Mouse (Mus musculus): ENCODE measurements around the gene Elmsan1. TPM values are rescaled to one million over a fixed set of nuclear protein-coding genes. Genes with fewer than 3 reads are reported as not detected.

The Elmsan1 gene
- polyA plus RNA-seq, 1 experiment from 2014 or later = 2.8 TPM

GRCm38 (mm10) chr12:84226117-84226840 is 7.6 kb upstream of the Elmsan1 start:
- ATAC-seq = no peak
- TF ChIP-seq CTCF (IDR thresholded peaks at IDR 0.05; ENCODE audit: low read depth) (no peak), EP300 (IDR thresholded peaks at IDR 0.05; ENCODE audit: low read depth) (no peak)
- 70% methylated on average over 9 of the region's 9 CpGs for WGBS (ENCODE audit: insufficient replicate concordance)

GRCm38 (mm10) chr12:84222405-84222961 is 3.8 kb upstream of the Elmsan1 start:
- no peaks in the 10 kb centered on the region for H3K27me3 ChIP-seq (ENCODE audit: insufficient read depth, low read length)
- H3K27ac ChIP-seq (ENCODE audit: low read depth) = 0 out of 2 replicates have a peak overlapping the region, but pooled peaks have one; percentile 25
- no peaks in the 10 kb centered on the region for H3K9me3 ChIP-seq (ENCODE audit: low read length)
- DNase-seq (peak; percentile 66), ATAC-seq (0 out of 2 replicates have a peak, but pooled peaks have one; percentile 17)
- peaks cover 24% of the 10 kb centered on the region for H3K4me1 ChIP-seq (ENCODE audit: insufficient read depth)
- H3K4me3 ChIP-seq (ENCODE audit: low read depth, low read length) = peak overlapping the region; percentile 36
- peak overlapping the region; percentile 63 for H3K4me2 ChIP-seq (ENCODE audit: low read depth, low read length)
- TF ChIP-seq CTCF (IDR thresholded peaks at IDR 0.05; ENCODE audit: low read depth) (no peak), EP300 (IDR thresholded peaks at IDR 0.05; ENCODE audit: low read depth) (no peak)
- WGBS (ENCODE audit: insufficient replicate concordance) = 6% methylated on average over 17 of the region's 17 CpGs
- H3K9ac ChIP-seq (replicated peaks) = 0 out of 2 replicates have a peak overlapping the region, but pooled peaks have one; percentile 23
- H3K36me3 ChIP-seq (replicated peaks; ENCODE audit: insufficient read depth, low read length) = no peaks in the 10 kb centered on the region

More at GRCm38 (mm10) chr12:84226117-84226840, 7.6 kb upstream of the Elmsan1 start:
- Histone ChIP-seq H3K9me3 (ENCODE audit: low read length) (no peaks in the 10 kb centered on the region), H3K4me3 (ENCODE audit: low read depth, low read length) (no peak overlapping the region), H3K4me1 (ENCODE audit: insufficient read depth) (peaks cover 11% of the 10 kb centered on the region), H3K36me3 (replicated peaks; ENCODE audit: insufficient read depth, low read length) (no peaks in the 10 kb centered on the region), H3K9ac (replicated peaks) (no peak overlapping the region; the same call in 1 of the 2 replicates), H3K27me3 (ENCODE audit: insufficient read depth, low read length) (no peaks in the 10 kb centered on the region), H3K27ac (ENCODE audit: low read depth) (peak overlapping the region; percentile 60), H3K4me2 (ENCODE audit: low read depth, low read length) (no peak overlapping the region)
- DNase-seq = peak; percentile 29

GRCm38 (mm10) chr12:84220951-84221891 is 2.5 kb upstream of the Elmsan1 start:
- DNase-seq = peak; percentile 24
- peaks cover 36% of the 10 kb centered on the region for H3K4me1 ChIP-seq (ENCODE audit: insufficient read depth)
- no peak for ATAC-seq

GRCm38 (mm10) chr12:84220515-84220914 is 1.8 kb upstream of the Elmsan1 start:
- no peak for DNase-seq
- no peak for ATAC-seq
- TF ChIP-seq EP300 (IDR thresholded peaks at IDR 0.05; ENCODE audit: low read depth) (no peak), CTCF (IDR thresholded peaks at IDR 0.05; ENCODE audit: low read depth) (no peak)

More at GRCm38 (mm10) chr12:84220951-84221891, 2.5 kb upstream of the Elmsan1 start:
- H3K27me3 ChIP-seq (ENCODE audit: insufficient read depth, low read length) = no peaks in the 10 kb centered on the region
- no peaks in the 10 kb centered on the region for H3K9me3 ChIP-seq (ENCODE audit: low read length)
- H3K36me3 ChIP-seq (replicated peaks; ENCODE audit: insufficient read depth, low read length) = 0 out of 2 replicates have a peak, but pooled peaks cover 2% of the 10 kb centered on the region
- WGBS (ENCODE audit: insufficient replicate concordance) = 72% methylated on average over 14 of the region's 14 CpGs
- H3K4me2 ChIP-seq (ENCODE audit: low read depth, low read length) = no peak overlapping the region
- H3K4me3 ChIP-seq (ENCODE audit: low read depth, low read length) = no peak overlapping the region
- peak overlapping the region; percentile 64 for H3K27ac ChIP-seq (ENCODE audit: low read depth)
- no peak overlapping the region for H3K9ac ChIP-seq (replicated peaks)
- TF ChIP-seq EP300 (IDR thresholded peaks at IDR 0.05; ENCODE audit: low read depth) = no peak
- TF ChIP-seq CTCF (IDR thresholded peaks at IDR 0.05; ENCODE audit: low read depth) = no peak

GRCm38 (mm10) chr12:84219121-84219561 is 460 bp upstream of the Elmsan1 start:
- no peaks in the 10 kb centered on the region for H3K9me3 ChIP-seq (ENCODE audit: low read length)
- WGBS (ENCODE audit: insufficient replicate concordance) = 9% methylated on average over 14 of the region's 14 CpGs
- H3K36me3 ChIP-seq (replicated peaks; ENCODE audit: insufficient read depth, low read length) = peaks cover 12% of the 10 kb centered on the region
- ATAC-seq = peak; percentile 30
- H3K4me1 ChIP-seq (ENCODE audit: insufficient read depth) = peaks cover 54% of the 10 kb centered on the region
- H3K27me3 ChIP-seq (ENCODE audit: insufficient read depth, low read length) = no peaks in the 10 kb centered on the region
- peak; percentile 49 for DNase-seq
- peak overlapping the region; percentile 98 for H3K9ac ChIP-seq (replicated peaks)
- TF ChIP-seq CTCF (IDR thresholded peaks at IDR 0.05; ENCODE audit: low read depth) (no peak), EP300 (IDR thresholded peaks at IDR 0.05; ENCODE audit: low read depth) (peak; percentile 51)
- peak overlapping the region; percentile 97 for H3K27ac ChIP-seq (ENCODE audit: low read depth)
- H3K4me2 ChIP-seq (ENCODE audit: low read depth, low read length) = peak overlapping the region; percentile 83
- H3K4me3 ChIP-seq (ENCODE audit: low read depth, low read length) = peak overlapping the region; percentile 88

More at GRCm38 (mm10) chr12:84220515-84220914, 1.8 kb upstream of the Elmsan1 start:
- Histone ChIP-seq H3K9ac (replicated peaks) (no peak overlapping the region), H3K4me2 (ENCODE audit: low read depth, low read length) (no peak overlapping the region), H3K36me3 (replicated peaks; ENCODE audit: insufficient read depth, low read length) (0 out of 2 replicates have a peak, but pooled peaks cover 5% of the 10 kb centered on the region), H3K9me3 (ENCODE audit: low read length) (no peaks in the 10 kb centered on the region), H3K4me1 (ENCODE audit: insufficient read depth) (peaks cover 43% of the 10 kb centered on the region), H3K27me3 (ENCODE audit: insufficient read depth, low read length) (no peaks in the 10 kb centered on the region), H3K4me3 (ENCODE audit: low read depth, low read length) (no peak overlapping the region), H3K27ac (ENCODE audit: low read depth) (peak overlapping the region; percentile 64; the same call in 1 of the 2 replicates)
- 83% methylated on average over 4 of the region's 4 CpGs for WGBS (ENCODE audit: insufficient replicate concordance)
